Mouse (Mus musculus) monocyte, adult 5-6 weeks (primary cell): ENCODE measurements around the gene Omt2b. TPM values are rescaled to one million over a fixed set of nuclear protein-coding genes. Genes with fewer than 3 reads are reported as not detected.
"Not testable (repeated sequence)": the region's sequence is repeated elsewhere in the genome, so short reads cannot be mapped to it uniquely, and the experiment has no call there.

Experiments used
- ATAC-seq: fragments of 153-309, 156-312 bp; replicated peaks from 2 replicates; pipeline ENCODE4 v1.8.0; 2017; ENCODE audit warnings: mild to moderate bottlenecking; ENCODE audit not compliant: low TSS enrichment, insufficient number of reproducible peaks, severe bottlenecking, poor library complexity, low FRiP score
- total RNA-seq: library from RNA; stranded (forward); fragments of 200-1000, 200-491, 200-594 nt; gene quantifications from 3 replicates; pipeline ENCODE4 v1.2.3, GENCODE M21; 2017

Gene Omt2b
- not detected in 3 replicates for total RNA-seq

GRCm38 (mm10) chr9:78327289-78327688 lies at the start of gene Omt2b:
Gene Omt2b, plus strand, starts transcription at chr9:78327589.
- ATAC-seq, result not testable (repeated sequence)

DNA sequence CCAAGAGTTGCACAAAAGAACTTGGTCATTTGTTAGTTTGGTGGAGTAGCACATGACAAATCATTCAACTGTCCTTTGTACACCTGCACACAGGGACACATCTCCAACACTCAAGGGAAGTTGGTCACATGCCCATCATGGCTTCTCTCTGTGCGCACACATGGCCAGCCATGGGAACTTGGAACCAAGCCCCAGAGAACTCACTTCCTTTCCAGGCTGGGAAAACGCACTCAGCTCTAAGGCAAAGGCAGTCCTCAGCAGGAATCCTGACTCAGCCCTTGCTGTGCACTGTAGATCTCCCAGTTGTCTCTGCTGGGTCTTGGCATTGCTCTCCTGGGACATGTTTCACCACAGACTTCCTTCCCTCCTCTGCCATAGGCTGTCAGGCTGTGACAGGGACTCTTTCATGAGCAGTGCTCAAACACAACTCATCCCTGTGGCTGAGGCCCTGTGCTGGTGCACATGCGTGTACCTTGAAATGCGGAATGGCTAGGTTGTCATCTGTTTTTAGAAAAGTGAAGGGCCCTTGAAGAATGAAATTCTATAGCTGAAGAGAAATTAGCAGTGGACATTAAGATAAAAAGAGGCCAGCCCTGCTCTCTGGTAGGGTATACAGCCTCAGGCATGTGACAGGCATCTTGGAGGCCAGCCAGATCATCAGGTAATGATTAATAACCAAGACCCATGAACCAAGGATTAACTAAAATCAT lies 45.2 kb upstream of the Omt2b start:
- ATAC-seq, result not testable (repeated sequence)

DNA sequence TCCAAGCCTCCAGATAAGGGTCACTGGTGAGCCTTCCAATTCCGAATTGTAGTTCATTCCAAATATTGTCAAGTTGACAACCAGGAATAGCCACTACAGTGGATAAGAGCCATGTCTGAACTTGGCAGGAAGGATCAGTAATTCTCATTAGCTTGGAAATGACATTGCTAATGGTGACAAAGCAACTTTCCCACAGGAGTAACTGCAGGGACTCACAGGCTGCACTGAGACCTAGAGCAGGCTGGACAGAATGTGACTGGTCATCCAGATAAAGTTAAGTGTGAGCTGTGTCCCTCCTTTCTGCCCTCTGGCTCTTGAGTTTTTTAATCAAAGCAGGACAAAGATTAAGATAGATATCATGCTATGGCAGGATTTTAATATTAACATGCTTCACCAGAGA lies 38.3 kb upstream of the Omt2b start:
- not testable (repeated sequence) for ATAC-seq

DNA sequence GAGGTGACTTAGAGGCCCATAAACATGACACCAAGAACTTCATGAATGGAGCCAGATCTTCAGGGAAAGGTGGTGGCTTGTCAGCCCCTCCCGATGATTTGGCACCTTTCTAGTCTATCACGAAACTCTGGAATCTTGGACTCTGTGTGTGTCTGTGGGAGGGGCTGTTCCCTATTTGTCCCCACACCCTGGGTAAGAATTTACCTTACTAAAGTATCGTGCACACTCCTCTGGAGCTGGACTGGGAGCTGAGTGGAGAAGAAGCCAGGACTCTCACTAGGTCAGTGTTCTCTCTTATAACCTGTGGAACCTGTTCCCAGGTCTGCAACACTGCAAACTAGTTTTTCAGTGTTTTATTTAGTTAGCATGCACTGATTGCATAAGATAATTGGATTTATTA lies 37.7 kb upstream of the Omt2b start, which contains the start of gene Gm10639:
Gene Gm10639 (plus strand): TSS at position 201 of the 400 bp plus-strand sequence.
- ATAC-seq, result not testable (repeated sequence)

GRCm38 (mm10) chr9:78292462-78292861 lies 34.9 kb upstream of the Omt2b start:
- ATAC-seq, result not testable (repeated sequence)

- not testable (repeated sequence) for ATAC-seq
Observed at GRCm38 (mm10) chr9:78293683-78294082, 33.7 kb upstream of the Omt2b start.

GRCm38 (mm10) chr9:78294781-78295180 lies 32.6 kb upstream of the Omt2b start:
- ATAC-seq, result not testable (repeated sequence)

DNA sequence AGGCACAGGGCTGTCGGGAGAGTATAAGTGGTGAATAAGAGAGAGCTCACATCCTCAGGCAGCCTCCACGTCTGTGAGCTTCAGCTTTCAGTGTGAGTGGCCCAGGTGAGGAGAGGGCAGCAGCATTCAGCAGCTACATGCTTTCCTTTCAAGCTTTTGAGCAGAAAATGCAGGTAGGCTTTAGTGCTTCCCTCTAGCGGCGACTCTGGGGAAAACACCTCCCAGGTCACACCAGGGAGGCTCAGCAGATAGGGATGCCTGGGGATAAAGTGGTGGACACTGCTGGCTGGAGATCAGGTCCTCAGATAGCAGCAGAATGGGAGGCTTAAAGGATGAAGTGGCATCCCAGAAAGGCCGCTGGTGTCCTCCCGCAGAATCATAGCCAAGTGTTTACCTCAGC lies 31.3 kb upstream of the Omt2b start:
- not testable (repeated sequence) for ATAC-seq

DNA sequence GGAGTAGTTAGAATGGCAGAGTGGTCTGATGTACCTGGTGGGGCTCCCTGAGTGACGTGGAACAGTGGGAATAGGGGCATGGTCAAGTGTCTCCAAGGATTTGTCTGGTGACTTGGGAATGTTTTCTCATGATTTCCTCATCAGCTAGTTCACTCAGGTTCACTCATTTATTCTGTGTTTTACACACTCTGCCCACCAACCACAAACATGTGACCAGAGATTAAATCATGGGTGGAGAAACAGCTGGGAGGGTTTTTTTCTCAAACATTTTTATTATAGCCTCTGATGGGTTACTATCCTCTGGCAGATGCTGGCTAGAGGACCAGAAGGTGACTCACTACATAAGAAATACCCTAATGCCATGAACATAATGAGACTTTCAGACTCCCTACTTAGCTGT lies 29.2 kb upstream of the Omt2b start:
- ATAC-seq, result no peak

DNA sequence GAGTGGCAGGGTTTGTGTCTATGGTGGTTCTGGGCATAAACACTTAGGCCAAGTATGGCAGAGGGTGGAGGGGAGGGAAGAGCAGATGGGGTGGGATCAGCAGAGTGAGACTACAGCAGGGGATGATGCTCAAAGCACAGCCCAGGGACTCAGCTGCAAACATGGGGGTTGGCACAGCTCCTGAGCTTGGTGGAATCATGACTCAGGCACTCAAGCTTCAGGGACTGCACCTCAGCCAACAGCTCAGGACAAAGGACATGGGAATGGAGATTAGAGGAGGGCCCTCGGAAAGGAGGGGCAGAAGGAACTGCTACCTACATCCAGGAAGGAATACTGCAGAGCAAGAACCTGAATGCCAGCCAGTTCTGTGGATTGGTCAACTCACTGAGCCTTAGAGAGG lies 28.2 kb upstream of the Omt2b start:
- not testable (repeated sequence) for ATAC-seq

- not testable (repeated sequence) for ATAC-seq
Observed at GRCm38 (mm10) chr9:78308122-78308521, 19.3 kb upstream of the Omt2b start.

GRCm38 (mm10) chr9:78314696-78315095 lies 12.7 kb upstream of the Omt2b start, which contains the start of gene Omt2a:
Gene Omt2a, minus strand, starts transcription at chr9:78314796.
- no peak for ATAC-seq

GRCm38 (mm10) chr9:78319499-78319898 lies 7.9 kb upstream of the Omt2b start:
- ATAC-seq, result no peak

GRCm38 (mm10) chr9:78337050-78337449 lies 9.7 kb downstream of the Omt2b start:
- ATAC-seq, result not testable (repeated sequence)

- ATAC-seq, result 0 out of 2 replicates have a peak, but pooled peaks have one; percentile 66
Observed at GRCm38 (mm10) chr9:78340324-78340723, 12.9 kb downstream of the Omt2b start.

GRCm38 (mm10) chr9:78342494-78342893 lies 15.1 kb downstream of the Omt2b start:
- ATAC-seq, result not testable (repeated sequence)

- 0 out of 2 replicates have a peak, but pooled peaks have one; percentile 17 for ATAC-seq
Observed at GRCm38 (mm10) chr9:78343055-78343454, 15.7 kb downstream of the Omt2b start.

GRCm38 (mm10) chr9:78345235-78345634 lies 17.8 kb downstream of the Omt2b start:
- ATAC-seq, result not testable (repeated sequence)

- ATAC-seq, result no peak
Observed at GRCm38 (mm10) chr9:78347004-78347403, 19.6 kb downstream of the Omt2b start.
